Mouse (Mus musculus) c-Kit-positive CD71-positive TER-119-positive erythroid progenitor cells, embryonic 14.5 days (primary cell): ENCODE data around the gene Nfib.
A peak's percentile ranks its signal among the peaks of the same experiment; 100 is the strongest.

ENCODE experiments used
- DNase-seq: peaks from one replicate; pipeline ENCODE4 v3.0.0-alpha.2; 2013; ENCODE audit warnings: low spot score

Gene Nfib

GRCm38 (mm10) chr4:82512743-82513425, 192.7 kb downstream of the Nfib start:
- DNase-seq, result peak; percentile 52

GRCm38 (mm10) chr4:82512335-82512734, 193.2 kb downstream of the Nfib start:
- peak; percentile 9 for DNase-seq

GRCm38 (mm10) chr4:82511524-82511923, 194.0 kb downstream of the Nfib start:
- no peak for DNase-seq

- no peak for DNase-seq
Measured at GRCm38 (mm10) chr4:82511001-82511513, 194.5 kb downstream of the Nfib start.

- DNase-seq, result no peak
Measured at GRCm38 (mm10) chr4:82509771-82510170, 195.8 kb downstream of the Nfib start.

GRCm38 (mm10) chr4:82509166-82509767, 196.3 kb downstream of the Nfib start:
- DNase-seq, result no peak

- no peak for DNase-seq
Measured at GRCm38 (mm10) chr4:82508281-82508687, 197.3 kb downstream of the Nfib start.

GRCm38 (mm10) chr4:82507541-82508280, 197.8 kb downstream of the Nfib start:
- DNase-seq, result no peak

- DNase-seq, result no peak
Measured at GRCm38 (mm10) chr4:82506731-82507331, 198.7 kb downstream of the Nfib start.

- no peak for DNase-seq
Measured at GRCm38 (mm10) chr4:82506081-82506730, 199.3 kb downstream of the Nfib start.

GRCm38 (mm10) chr4:82505121-82506031, 200.2 kb downstream of the Nfib start:
- DNase-seq, result no peak

GRCm38 (mm10) chr4:82504284-82505120, 201.0 kb downstream of the Nfib start:
- DNase-seq, result no peak

GRCm38 (mm10) chr4:82504015-82504283, 201.6 kb downstream of the Nfib start:
- DNase-seq, result no peak

- DNase-seq, result no peak
Measured at GRCm38 (mm10) chr4:82503274-82504014, 202.1 kb downstream of the Nfib start.

- DNase-seq, result no peak
Measured at GRCm38 (mm10) chr4:82502611-82503010, 202.9 kb downstream of the Nfib start.

GRCm38 (mm10) chr4:82502012-82502411, 203.5 kb downstream of the Nfib start:
- no peak for DNase-seq

- DNase-seq, result no peak
Measured at GRCm38 (mm10) chr4:82500578-82501098, 204.9 kb downstream of the Nfib start.

- DNase-seq, result no peak
Measured at GRCm38 (mm10) chr4:82499725-82500577, 205.6 kb downstream of the Nfib start.
